Mouse (Mus musculus) forebrain, embryonic 15.5 days (tissue): ENCODE data around the gene Mtcl1. TPM values are rescaled to one million over a fixed set of nuclear protein-coding genes. Genes with fewer than 3 reads are reported as not detected.

ENCODE experiments used
- ATAC-seq: fragments of 200-750 bp; cut with Nextera tagmentation; replicated peaks from 2 replicates; pipeline ENCODE4 v1.8.0; 2017; ENCODE audit warnings: mild to moderate bottlenecking, moderate TSS enrichment, moderate library complexity
- H3K27ac ChIP-seq: fragments of 300-500 bp; sonication (generic); replicated peaks from 2 replicates; pipeline ENCODE4 v1.5.1; 2015; ENCODE audit warnings: mild to moderate bottlenecking, inconsistent platforms
- H3K27me3 ChIP-seq: fragments of 300-500 bp; sonication (generic); 2 replicates; pipeline ENCODE4 v1.6.1; 2015; ENCODE audit warnings: inconsistent platforms
- H3K36me3 ChIP-seq: fragments of 300-500 bp; sonication (generic); 2 replicates; pipeline ENCODE4 v1.6.1; 2015; ENCODE audit warnings: mild to moderate bottlenecking, inconsistent platforms
- H3K4me1 ChIP-seq: fragments of 300-500 bp; sonication (generic); 2 replicates; pipeline ENCODE4 v1.6.1; 2015; ENCODE audit warnings: inconsistent platforms
- H3K4me2 ChIP-seq: fragments of 300-500 bp; sonication (generic); replicated peaks from 2 replicates; pipeline ENCODE4 v1.6.1; 2015; ENCODE audit warnings: mild to moderate bottlenecking, inconsistent platforms
- H3K4me3 ChIP-seq: fragments of 300-500 bp; sonication (generic); 2 replicates; pipeline ENCODE4 v1.5.1; 2015; ENCODE audit warnings: mild to moderate bottlenecking, inconsistent platforms
- H3K9ac ChIP-seq: fragments of 300-500 bp; sonication (generic); replicated peaks from 2 replicates; pipeline ENCODE4 v1.6.1; 2015; ENCODE audit warnings: mild to moderate bottlenecking, inconsistent platforms
- H3K9me3 ChIP-seq: fragments of 300-500 bp; sonication (generic); 2 replicates; pipeline ENCODE4 v1.6.1; 2016; ENCODE audit warnings: inconsistent platforms
- WGBS: fragments of 180-500 bp; shearing (Covaris S2); methylation state at CpG from one replicate; pipeline ENCODE4 v1.1.7; 2015; ENCODE audit warnings: mixed read lengths; 5-methylcytosine and 5-hydroxymethylcytosine counted together
- polyA plus RNA-seq: library from polyadenylated mRNA; unstranded; fragments of >200 nt; fragmentation: Nextera tagmentation; extraction: Ambion mirVana; gene quantifications from 2 replicates; pipeline ENCODE4 v1.2.1, GENCODE M21; 2015

Mtcl1 gene
- polyA plus RNA-seq, 1 experiment from 2014 or later = 35.5 TPM

GRCm38 (mm10) chr17:66416841-66417313, 32.7 kb downstream of the Mtcl1 start:
- Histone ChIP-seq H3K27me3 (no peaks in the 10 kb centered on the region), H3K36me3 (no peaks in the 10 kb centered on the region), H3K4me1 (peaks cover 35% of the 10 kb centered on the region), H3K9ac (peak overlapping the region; percentile 22), H3K9me3 (no peaks in the 10 kb centered on the region), H3K4me3 (peak overlapping the region; percentile 26), H3K27ac (peak overlapping the region; percentile 67), H3K4me2 (peak overlapping the region; percentile 44)
- under 1% methylated on average over 14 of the region's 14 CpGs for WGBS
- peak; percentile 85 for ATAC-seq

- H3K9ac ChIP-seq = peak overlapping the region; percentile 22
- no peak for ATAC-seq
- H3K4me1 ChIP-seq = peaks cover 36% of the 10 kb centered on the region
Measured at GRCm38 (mm10) chr17:66416436-66416835, 33.1 kb downstream of the Mtcl1 start.

GRCm38 (mm10) chr17:66414331-66414730, 35.2 kb downstream of the Mtcl1 start:
- Histone ChIP-seq H3K9ac (no peak overlapping the region), H3K27ac (no peak overlapping the region), H3K9me3 (no peaks in the 10 kb centered on the region), H3K36me3 (0 out of 2 replicates have a peak, but pooled peaks cover 3% of the 10 kb centered on the region), H3K27me3 (no peaks in the 10 kb centered on the region), H3K4me2 (no peak overlapping the region), H3K4me1 (peaks cover 36% of the 10 kb centered on the region), H3K4me3 (no peak overlapping the region)
- WGBS = 79% methylated on average over 1 of the region's 1 CpGs
- no peak for ATAC-seq

More at GRCm38 (mm10) chr17:66416436-66416835, 33.1 kb downstream of the Mtcl1 start:
- Histone ChIP-seq H3K27ac (peak overlapping the region; percentile 67), H3K4me2 (peak overlapping the region; percentile 44), H3K9me3 (no peaks in the 10 kb centered on the region), H3K36me3 (no peaks in the 10 kb centered on the region), H3K4me3 (peak overlapping the region; percentile 26; the same call in 1 of the 2 replicates), H3K27me3 (no peaks in the 10 kb centered on the region)
- WGBS = 35% methylated on average over 7 of the region's 7 CpGs

- H3K9me3 ChIP-seq = no peaks in the 10 kb centered on the region
- H3K27me3 ChIP-seq = no peaks in the 10 kb centered on the region
- 25% methylated on average over 12 of the region's 12 CpGs for WGBS
- H3K4me2 ChIP-seq = no peak overlapping the region
- H3K27ac ChIP-seq = no peak overlapping the region
- no peak overlapping the region for H3K9ac ChIP-seq
- ATAC-seq = no peak
- no peak overlapping the region for H3K4me3 ChIP-seq
- H3K4me1 ChIP-seq = peaks cover 23% of the 10 kb centered on the region
- H3K36me3 ChIP-seq = 0 out of 2 replicates have a peak, but pooled peaks cover 3% of the 10 kb centered on the region
Measured at GRCm38 (mm10) chr17:66412155-66412970, 37.2 kb downstream of the Mtcl1 start.

GRCm38 (mm10) chr17:66410884-66411426, 38.6 kb downstream of the Mtcl1 start:
- Histone ChIP-seq H3K4me2 (no peak overlapping the region), H3K9me3 (no peaks in the 10 kb centered on the region), H3K27me3 (no peaks in the 10 kb centered on the region), H3K4me1 (peaks cover 10% of the 10 kb centered on the region), H3K9ac (no peak overlapping the region), H3K36me3 (0 out of 2 replicates have a peak, but pooled peaks cover 3% of the 10 kb centered on the region), H3K4me3 (no peak overlapping the region), H3K27ac (no peak overlapping the region)
- WGBS = 86% methylated on average over 11 of the region's 11 CpGs
- ATAC-seq = no peak

GRCm38 (mm10) chr17:66409070-66409605, 40.4 kb downstream of the Mtcl1 start:
- H3K4me2 ChIP-seq = no peak overlapping the region
- H3K27me3 ChIP-seq = no peaks in the 10 kb centered on the region
- WGBS = 80% methylated on average over 9 of the region's 9 CpGs
- H3K9me3 ChIP-seq = no peaks in the 10 kb centered on the region
- H3K36me3 ChIP-seq = 0 out of 2 replicates have a peak, but pooled peaks cover 3% of the 10 kb centered on the region
- no peak overlapping the region for H3K4me3 ChIP-seq
- peaks cover 24% of the 10 kb centered on the region for H3K4me1 ChIP-seq
- no peak for ATAC-seq
- H3K27ac ChIP-seq = no peak overlapping the region
- no peak overlapping the region for H3K9ac ChIP-seq

- H3K9ac ChIP-seq = no peak overlapping the region
- no peak overlapping the region for H3K27ac ChIP-seq
- ATAC-seq = no peak
- H3K4me2 ChIP-seq = no peak overlapping the region
- no peak overlapping the region for H3K4me3 ChIP-seq
- 88% methylated on average over 5 of the region's 5 CpGs for WGBS
- no peaks in the 10 kb centered on the region for H3K27me3 ChIP-seq
- no peaks in the 10 kb centered on the region for H3K9me3 ChIP-seq
- 0 out of 2 replicates have a peak, but pooled peaks cover 3% of the 10 kb centered on the region for H3K36me3 ChIP-seq
- peaks cover 24% of the 10 kb centered on the region for H3K4me1 ChIP-seq
Measured at GRCm38 (mm10) chr17:66408400-66408799, 41.1 kb downstream of the Mtcl1 start.

GRCm38 (mm10) chr17:66407833-66408232, 41.7 kb downstream of the Mtcl1 start:
- H3K4me2 ChIP-seq = no peak overlapping the region
- no peak overlapping the region for H3K4me3 ChIP-seq
- 0 out of 2 replicates have a peak, but pooled peaks cover 3% of the 10 kb centered on the region for H3K36me3 ChIP-seq
- no peaks in the 10 kb centered on the region for H3K27me3 ChIP-seq
- H3K27ac ChIP-seq = no peak overlapping the region
- no peaks in the 10 kb centered on the region for H3K9me3 ChIP-seq
- peaks cover 24% of the 10 kb centered on the region for H3K4me1 ChIP-seq
- 64% methylated on average over 8 of the region's 8 CpGs for WGBS
- no peak for ATAC-seq
- no peak overlapping the region for H3K9ac ChIP-seq

- Histone ChIP-seq H3K36me3 (0 out of 2 replicates have a peak, but pooled peaks cover 3% of the 10 kb centered on the region), H3K27ac (peak overlapping the region; percentile 9; the same call in 1 of the 2 replicates), H3K4me3 (no peak overlapping the region), H3K4me2 (no peak overlapping the region), H3K9ac (no peak overlapping the region), H3K9me3 (no peaks in the 10 kb centered on the region), H3K4me1 (peaks cover 33% of the 10 kb centered on the region), H3K27me3 (no peaks in the 10 kb centered on the region)
- WGBS = 51% methylated on average over 7 of the region's 7 CpGs
- no peak for ATAC-seq
Measured at GRCm38 (mm10) chr17:66405601-66406000, 43.9 kb downstream of the Mtcl1 start.

- H3K27me3 ChIP-seq = no peaks in the 10 kb centered on the region
- peak overlapping the region; percentile 13; the same call in 1 of the 2 replicates for H3K27ac ChIP-seq
- ATAC-seq = no peak
- H3K4me3 ChIP-seq = no peak overlapping the region
- H3K9me3 ChIP-seq = no peaks in the 10 kb centered on the region
- H3K9ac ChIP-seq = no peak overlapping the region
- peaks cover 33% of the 10 kb centered on the region for H3K4me1 ChIP-seq
- WGBS = 18% methylated on average over 10 of the region's 10 CpGs
- no peak overlapping the region for H3K4me2 ChIP-seq
- 0 out of 2 replicates have a peak, but pooled peaks cover 3% of the 10 kb centered on the region for H3K36me3 ChIP-seq
Measured at GRCm38 (mm10) chr17:66404883-66405590, 44.5 kb downstream of the Mtcl1 start.

- Histone ChIP-seq H3K36me3 (no peaks in the 10 kb centered on the region), H3K27me3 (no peaks in the 10 kb centered on the region), H3K4me3 (no peak overlapping the region), H3K4me1 (peaks cover 33% of the 10 kb centered on the region), H3K27ac (no peak overlapping the region), H3K9me3 (no peaks in the 10 kb centered on the region), H3K9ac (no peak overlapping the region), H3K4me2 (no peak overlapping the region)
- no peak for ATAC-seq
- 31% methylated on average over 6 of the region's 6 CpGs for WGBS
Measured at GRCm38 (mm10) chr17:66402791-66403470, 46.6 kb downstream of the Mtcl1 start.
